Mouse (Mus musculus) spleen, adult 18-20 months (tissue): Measurements from ENCODE around the gene Timm9.

Experiments
- DNase-seq, 2 experiments: peaks; one replicate each; pipeline ENCODE4 v3.0.0; 2022; ENCODE audit warnings: mixed read lengths in 2 of 2

The Timm9 gene

GRCm38 (mm10) chr12:71136130-71136973 lies at the start of gene Timm9, which contains the start of gene 2700049A03Rik:
TSS of gene Timm9 (minus strand) at chr12:71136684.
TSS of gene 2700049A03Rik (plus strand) at chr12:71136848.
- DNase-seq, result peak; percentile 61 to 74

DNA sequence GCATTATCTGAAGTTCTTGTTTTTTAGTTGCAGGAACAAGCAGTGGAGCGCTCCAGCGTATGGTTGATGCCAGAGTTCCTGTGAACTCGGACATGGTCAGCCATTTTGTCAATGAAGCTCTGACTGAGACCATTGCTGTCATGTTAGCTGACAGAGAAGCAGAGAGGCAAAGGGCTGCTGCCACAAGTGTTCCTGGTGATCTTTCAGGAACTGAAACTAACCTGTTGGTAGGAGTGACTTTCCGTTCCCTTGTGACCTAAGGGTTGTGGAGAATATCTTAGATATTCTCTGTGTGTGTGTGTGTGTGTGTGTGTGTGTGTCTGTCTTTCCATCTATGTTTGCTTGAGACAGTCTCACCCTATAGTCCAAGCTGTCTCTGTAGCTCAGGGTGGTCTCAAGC lies 47.9 kb upstream of the Timm9 start:
- peak in 1 of 2 experiments; percentile 8 for DNase-seq

GRCm38 (mm10) chr12:71183736-71184135 lies 47.3 kb upstream of the Timm9 start:
- DNase-seq, result no peak

- no peak for DNase-seq
Observed at GRCm38 (mm10) chr12:71169911-71170310, 33.4 kb upstream of the Timm9 start.

- DNase-seq, result no peak
Observed at GRCm38 (mm10) chr12:71164410-71164809, 27.9 kb upstream of the Timm9 start.

DNA sequence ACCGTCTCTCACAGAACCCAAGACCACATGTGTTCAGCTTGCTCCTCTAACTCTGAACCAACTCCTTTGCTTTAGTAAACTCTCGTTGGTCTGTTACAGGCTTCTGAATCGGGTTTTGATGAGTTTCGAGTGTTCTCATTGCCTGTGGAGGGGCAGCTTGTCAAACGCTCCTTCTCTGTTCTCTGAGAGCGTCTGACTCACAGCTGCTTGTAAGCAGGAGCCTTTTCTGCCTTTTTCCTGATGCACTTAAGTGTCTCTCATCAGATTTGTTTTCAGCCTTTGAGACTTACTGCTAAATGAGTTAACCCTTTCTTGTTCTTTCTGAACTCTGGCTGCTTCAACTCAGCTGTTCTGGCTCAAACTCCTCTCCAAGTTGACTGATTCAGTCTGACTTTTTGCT lies 21.5 kb upstream of the Timm9 start:
- DNase-seq, result no peak

GRCm38 (mm10) chr12:71154979-71155378 lies 18.5 kb upstream of the Timm9 start:
- no peak for DNase-seq

GRCm38 (mm10) chr12:71150167-71150566 lies 13.7 kb upstream of the Timm9 start:
- no peak for DNase-seq

GRCm38 (mm10) chr12:71149456-71149855 lies 13.0 kb upstream of the Timm9 start:
- no peak for DNase-seq

DNA sequence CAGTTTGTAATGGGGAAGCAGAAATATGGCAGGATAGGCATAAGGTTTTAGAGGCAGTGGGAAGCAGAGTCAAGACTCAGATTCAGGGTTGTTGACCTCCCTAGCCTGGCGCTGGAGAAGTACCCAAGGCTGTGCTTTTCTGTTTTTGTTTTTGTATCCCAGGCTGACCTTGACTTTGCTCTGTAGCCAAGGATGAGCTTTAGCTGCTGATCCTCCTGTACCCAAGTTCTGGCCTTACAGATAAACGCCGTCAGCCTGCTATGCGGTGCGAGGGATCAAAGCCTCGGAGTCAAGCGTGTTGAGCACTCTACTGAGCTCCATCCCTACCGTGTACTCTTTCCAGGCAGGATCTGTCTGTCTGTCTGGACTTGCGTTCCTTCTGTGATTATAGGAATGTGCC lies 12.3 kb upstream of the Timm9 start:
- DNase-seq, result no peak

GRCm38 (mm10) chr12:71147641-71148040 lies 11.2 kb upstream of the Timm9 start:
- peak in 1 of 2 experiments; percentile 58 for DNase-seq

DNA sequence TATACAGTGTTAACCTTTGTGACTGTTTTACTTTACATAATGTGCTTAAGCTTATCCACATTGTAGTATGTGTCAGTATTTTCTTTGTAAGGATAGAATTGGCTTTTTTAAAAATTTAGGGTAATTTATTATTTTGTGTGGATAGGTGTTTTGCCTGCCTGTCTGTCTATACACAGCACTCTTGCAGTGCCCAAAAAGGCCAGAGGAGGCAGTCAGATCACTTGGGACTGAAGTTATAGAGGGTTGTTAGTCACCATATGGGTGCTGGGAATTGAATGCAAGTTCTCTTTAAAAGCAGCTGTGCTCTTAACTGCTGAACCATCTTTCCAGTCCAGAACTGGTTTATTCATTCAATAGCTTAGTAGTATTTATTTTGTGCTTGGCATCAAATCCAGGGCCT lies 4.7 kb upstream of the Timm9 start:
- DNase-seq, result no peak

DNA sequence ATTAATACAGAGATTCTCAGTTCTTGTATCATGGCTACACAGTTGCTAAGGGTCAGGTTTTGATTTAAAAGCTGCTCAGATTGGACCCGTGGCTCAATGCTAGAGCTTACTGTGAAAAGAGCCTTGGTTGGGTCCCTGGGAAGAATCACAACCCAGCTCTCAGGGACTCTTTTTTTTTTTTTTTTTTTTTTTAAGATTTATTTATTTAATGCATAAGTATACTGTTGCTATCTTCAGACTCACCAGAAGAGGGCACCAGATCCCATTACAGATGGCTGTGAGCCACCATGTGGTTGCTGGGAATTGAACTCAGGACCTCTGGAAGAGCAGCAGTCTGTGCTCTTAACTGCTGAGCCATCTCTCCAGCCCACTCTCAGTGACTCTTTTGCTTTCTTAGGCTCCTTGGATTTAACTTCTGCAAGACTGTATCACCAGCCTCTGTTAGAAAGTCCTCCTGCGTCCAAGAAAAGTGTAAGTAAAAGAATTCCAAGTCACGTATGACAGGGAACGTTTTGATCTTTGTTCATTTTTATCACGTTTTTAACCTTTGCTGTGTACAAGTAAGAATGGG lies 2.9 kb upstream of the Timm9 start:
- DNase-seq, result no peak

- DNase-seq, result no peak
Observed at GRCm38 (mm10) chr12:71137686-71138085, 1.2 kb upstream of the Timm9 start.

DNA sequence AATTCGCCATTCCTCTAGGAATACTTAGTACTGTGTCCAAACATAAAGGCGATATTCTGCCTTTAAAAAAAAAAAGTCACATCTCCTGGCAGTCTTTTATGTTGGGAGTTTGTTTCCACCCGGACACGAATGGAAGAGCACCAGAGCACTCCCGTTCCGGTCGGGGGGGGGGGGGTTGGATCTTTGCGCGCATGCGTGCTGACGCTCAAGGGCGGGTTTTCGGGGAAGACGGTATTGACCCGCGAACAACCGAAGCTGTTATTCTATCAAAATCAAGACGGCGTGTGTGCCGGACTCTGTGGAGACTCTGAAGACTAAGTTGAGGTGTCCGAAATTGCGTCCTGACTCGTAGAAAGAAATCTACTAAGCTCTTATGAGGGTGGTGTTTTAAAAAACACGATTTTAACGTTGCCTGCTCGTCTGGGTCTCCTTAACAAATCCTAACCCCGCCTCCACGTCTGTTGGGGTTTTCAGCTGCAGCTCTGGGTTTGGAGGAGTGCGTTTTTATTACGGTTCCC lies 549 bp upstream of the Timm9 start:
- peak; percentile 65 to 77 for DNase-seq

DNA sequence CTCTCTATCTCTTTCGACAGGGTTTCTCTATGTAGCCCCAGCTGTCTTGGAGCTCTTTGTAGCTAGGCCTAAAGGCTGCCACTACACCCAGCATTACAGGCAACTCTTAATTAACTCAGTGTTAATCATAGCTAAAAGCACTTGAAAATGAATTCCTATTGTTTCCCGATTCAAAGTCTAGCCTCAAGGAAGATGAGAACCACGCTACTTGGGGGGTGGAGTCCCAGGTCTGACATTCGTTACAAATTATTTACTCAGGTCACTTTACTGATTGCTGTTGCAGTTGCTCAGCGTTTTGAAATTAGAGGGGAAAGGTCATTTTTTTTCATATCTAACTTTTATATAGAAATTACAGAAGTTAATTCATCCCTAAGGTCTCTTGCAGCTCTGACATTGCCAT lies 903 bp downstream of the Timm9 start:
- DNase-seq, result no peak

DNA sequence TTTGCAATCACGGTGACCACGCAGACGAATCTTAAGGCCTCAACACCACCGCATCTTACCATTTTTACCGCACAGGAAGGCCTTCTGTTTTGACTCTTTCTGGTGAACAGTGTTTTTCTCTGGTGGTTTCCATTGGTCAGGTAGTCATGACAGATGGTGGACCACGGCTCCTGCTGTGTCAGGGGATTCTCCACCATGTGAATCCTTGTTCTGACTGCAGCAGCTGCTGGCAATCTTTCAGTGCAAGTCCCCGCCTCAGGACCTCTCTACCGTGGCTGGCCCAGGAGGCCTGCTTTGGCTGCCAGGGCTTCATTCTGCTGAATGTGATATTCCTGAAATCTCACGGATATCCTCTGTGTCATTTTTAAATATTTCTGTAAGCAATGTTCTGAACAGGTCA lies 13.2 kb downstream of the Timm9 start:
- DNase-seq, result no peak

GRCm38 (mm10) chr12:71122731-71123130 lies 13.8 kb downstream of the Timm9 start:
- no peak for DNase-seq

DNA sequence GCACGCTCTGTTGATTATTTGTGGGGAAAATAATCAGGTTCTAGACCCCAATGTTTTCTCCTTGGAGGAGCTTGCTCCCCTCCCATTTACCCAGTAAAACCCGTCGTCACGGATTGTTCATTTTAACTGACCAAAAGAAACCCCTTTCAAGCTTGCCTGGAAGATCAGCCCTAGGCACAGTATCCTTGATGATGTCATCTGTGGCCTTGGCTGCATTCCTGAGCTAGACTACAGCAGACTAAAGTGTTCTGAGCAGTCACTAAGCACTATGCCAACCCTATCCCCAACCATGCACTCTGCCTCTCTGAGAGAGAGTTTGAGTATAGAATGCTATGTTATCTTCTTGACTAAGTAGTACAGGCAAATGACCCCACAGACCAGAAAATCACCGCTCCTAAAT lies 20.1 kb downstream of the Timm9 start:
- DNase-seq, result no peak

GRCm38 (mm10) chr12:71113675-71114288 lies 22.7 kb downstream of the Timm9 start:
- peak; percentile 68 to 73 for DNase-seq

DNA sequence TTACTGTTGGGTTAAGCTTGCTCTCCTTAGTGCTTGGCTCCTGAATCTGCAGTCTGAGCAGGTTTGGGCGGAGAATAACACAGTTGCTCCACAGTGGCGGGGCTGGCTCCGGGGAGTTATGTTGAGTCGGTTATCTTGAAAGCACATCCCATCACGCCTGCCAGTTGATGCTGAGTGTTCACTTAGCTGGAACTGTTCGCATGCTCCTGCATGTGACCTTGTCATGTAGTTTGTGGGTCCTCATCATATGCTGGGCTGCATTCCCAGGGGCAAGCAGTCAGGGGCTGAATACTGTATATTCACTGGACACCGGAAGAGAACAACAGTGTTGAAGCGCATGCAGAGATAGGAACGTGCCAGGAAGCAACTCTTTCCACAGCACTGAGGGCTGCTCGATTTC lies 23.4 kb downstream of the Timm9 start:
- DNase-seq, result no peak

GRCm38 (mm10) chr12:71111331-71111730 lies 25.2 kb downstream of the Timm9 start, which contains the start of gene Tomm20l:
TSS of gene Tomm20l (plus strand) at chr12:71111428.
- DNase-seq, result no peak

DNA sequence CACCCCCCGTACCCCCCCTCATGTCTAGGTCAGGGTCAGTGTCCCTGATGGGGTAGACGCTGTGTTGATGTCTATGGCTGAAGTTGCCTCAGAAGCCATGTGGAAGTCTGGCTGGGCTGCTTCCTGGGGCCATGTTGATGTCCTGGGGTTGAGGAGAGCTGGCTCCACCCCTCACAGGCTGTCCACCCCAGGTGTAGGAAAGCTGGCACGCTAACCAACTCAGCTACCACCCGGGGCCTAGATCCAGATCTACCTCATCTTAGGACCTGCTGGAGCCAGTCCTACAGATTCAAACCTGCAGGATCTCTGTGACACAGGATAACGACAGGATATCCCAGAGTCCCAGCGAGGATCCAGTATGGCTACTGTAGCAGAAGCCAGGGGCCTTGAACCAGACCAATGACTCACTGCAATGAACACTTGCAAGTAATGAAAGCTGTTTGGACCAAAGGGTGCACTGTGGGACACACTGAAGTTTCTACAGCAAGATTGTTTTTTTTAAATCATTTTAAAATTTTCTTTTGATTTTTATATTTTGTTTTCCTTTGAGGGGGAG lies 29.2 kb downstream of the Timm9 start:
- DNase-seq, result no peak
